Mouse (Mus musculus) 3T3-L1 (cell line): Measurements from ENCODE around the gene Notch3.
"Not testable (repeated sequence)": the region's sequence is repeated elsewhere in the genome, so short reads cannot be mapped to it uniquely, and the experiment has no call there.

Source experiments
- DNase-seq: peaks from one replicate; pipeline ENCODE4 v3.0.0-alpha.2; 2015; ENCODE audit warnings: low read depth, low spot score

The Notch3 gene

DNA sequence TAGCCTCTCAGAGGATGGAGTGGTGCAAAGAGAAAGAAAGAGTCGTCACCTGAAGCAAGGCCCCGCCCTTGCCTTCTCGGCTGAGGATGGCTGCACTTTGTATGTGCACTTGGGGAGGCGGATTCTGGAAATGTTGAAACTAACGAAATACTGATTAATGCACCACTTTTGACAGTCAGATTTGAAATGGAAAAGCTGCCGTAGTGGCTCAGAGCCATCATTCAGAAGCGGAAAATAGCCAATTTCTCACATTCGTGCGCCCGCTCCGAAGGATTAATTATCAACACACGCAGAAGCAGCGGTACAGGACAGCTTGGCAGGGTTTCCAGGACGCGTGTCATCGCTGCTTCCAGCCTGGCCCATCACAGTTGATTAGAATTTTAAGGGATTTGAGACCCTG, 47.5 kb downstream of the Notch3 start:
- no peak for DNase-seq

DNA sequence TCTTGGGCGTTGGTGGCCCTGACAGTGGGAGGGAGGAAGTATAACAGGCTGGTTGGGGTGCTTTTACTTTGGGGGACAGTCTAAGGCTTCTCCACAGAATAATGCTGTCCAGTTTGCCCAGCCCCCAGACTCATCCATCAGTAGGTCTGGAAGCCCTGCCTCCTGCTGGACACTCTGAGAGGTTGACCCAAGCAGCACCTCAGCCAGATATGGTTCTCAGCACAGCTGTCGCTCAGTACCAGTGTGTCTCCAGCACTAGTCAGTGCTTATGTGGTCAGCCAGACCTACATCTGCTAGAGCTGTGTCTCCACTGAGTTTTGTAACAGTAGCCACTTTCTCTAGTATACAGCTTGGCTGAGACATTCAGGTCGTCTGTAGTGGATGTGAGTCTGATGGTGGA, 48.2 kb downstream of the Notch3 start:
- peak; percentile 70 for DNase-seq

DNA sequence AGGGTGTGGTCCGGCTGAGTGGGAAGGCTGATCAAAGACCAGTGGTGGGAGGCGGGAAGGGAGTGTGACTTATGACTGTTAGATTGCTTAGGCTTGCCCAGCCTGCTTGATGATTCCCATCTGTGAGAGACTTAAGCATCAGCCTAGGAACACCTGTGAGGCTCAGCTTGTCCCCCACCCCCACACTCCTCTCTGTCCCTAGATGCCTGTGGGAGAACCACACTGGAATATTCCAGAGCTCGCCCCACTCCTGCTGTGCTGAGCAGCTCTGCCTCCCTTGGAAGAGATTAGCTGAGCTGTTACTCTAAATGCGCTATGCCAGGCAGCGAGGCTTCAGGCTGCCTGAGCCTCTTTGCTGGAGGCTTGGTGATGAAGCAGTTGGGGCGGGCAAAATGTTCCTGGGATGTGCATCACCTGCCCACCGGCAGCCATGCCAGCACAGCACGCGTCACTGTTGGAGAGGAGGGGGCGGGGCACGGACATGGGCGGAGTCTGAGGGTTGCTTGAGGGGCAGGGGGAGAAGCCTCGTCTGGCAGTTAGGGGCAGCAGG, 48.7 kb downstream of the Notch3 start:
- peak; percentile 86 for DNase-seq

DNA sequence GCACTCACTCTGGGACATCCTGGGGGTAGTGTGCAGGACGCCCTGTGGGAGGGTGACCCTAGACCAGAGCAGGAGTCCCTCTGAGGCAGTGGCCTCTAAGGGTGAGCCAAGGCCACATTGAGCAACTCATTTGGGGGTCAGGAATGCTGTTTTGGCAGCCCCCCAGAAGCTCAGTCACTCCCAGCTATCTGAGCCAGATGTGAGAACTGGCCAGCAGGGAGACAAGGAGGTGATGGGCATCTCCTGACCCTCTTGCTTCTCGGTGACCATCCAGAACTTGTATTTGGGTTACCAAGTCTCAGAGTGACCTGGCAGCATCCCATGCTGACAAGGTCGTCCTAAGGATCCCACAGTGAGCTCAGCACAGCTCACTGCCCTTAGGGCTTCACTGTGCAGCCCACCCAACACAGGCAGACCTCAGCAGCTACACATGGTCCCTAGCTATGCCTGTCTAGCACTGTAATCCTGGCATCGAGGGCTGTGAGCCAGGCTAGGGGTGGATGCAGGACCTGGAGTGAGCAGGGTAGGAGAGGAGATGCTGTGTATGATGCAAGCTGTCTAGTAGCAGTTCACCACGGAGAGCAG, 49.3 kb downstream of the Notch3 start:
- DNase-seq = peak; percentile 87

DNA sequence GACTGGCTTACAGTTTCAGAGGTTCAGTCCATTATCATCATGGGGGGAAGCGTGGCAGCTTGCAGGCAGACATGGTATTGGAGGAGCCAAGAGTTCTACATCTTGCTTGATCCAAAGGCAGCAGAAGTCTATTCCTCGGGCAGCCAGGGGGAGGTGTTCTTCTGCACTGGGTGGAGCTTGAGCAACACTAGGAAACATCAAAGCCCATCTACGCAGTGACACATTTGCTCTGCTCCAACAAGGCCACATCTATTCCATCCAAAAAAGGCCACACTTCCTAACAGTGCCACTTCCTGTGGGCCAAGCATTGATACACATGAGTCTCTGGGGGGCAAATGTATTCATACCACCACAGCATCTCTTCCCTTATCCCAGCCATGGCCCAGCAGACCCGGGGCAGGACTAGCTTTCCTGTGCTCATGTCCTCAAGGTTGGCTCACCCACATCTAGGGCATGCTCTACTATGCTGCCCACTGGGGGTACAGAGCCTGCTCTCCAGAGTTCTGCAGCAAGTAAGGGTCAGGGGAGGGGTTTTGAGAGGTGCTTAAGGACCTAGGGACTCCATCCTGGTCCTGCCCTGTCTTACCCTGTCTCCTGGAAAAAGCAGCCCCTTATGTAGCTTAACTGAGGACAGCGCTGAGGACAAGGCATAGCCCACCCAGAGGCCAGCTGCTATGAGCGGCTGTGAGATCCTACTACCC, 49.9 kb downstream of the Notch3 start:
- peak; percentile 16 for DNase-seq

DNA sequence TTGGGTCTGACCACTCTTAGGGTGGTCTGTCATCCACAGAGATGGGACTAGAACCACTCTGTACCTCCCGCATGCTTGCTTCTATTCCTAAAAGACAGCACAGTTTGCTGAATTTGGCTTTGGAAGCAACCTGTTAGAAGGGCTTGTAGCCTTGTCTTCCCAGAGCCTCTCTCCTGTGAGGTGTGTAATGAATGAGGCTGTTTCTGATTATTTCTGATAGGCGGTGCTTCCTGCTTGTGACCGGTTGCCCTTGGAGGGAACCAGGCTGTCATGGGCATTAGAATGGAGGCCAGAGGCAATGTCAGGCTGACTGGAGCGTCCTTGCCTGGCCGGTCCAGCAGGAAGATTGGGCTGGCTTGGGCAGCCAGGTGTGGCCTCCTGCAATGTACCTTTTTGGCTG, 52.2 kb downstream of the Notch3 start:
- not testable (repeated sequence) for DNase-seq

DNA sequence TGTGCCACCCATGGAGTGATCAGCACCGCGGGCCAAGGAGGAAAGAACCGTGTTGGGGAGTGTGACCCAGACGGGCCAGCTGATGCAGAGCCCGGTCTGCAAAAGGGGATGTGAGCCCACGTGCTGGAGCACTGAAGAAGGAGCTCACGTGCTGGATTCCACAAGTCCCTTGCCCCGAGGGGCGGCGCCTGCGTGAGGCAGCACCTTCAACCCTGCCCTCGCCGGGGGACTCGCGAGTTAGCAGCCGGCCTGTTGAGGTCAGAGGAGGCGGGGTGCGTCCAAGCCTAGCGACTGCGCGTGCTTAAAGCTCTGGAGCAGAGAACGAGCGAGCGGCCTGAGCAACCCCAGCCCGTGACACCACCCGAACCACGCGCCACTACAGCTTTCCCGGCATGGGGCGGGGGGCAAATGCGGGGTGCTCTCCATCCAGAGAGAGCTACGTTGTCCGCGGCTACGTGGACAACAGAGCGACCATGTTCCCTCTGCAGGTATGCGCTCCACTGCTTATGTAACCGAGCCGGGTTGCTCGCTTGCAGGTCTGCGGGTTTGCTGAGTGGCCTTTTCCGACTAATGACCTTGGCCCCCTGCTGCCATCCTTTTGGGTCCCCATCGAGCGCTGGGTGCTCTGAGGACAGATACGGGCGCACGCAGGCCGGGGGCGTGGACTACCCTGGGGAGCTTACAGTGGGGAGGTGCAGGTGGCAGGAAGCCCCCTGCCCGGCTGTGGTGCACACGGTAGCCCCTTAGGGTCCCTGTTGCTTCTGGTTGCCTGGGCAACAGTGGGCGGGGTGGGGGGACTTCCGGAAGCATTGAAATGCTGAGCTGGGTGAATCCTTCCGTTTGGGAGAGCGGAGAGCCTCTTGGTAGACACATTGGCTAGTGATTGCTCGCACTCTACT, 52.9 kb downstream of the Notch3 start:
- no peak for DNase-seq

DNA sequence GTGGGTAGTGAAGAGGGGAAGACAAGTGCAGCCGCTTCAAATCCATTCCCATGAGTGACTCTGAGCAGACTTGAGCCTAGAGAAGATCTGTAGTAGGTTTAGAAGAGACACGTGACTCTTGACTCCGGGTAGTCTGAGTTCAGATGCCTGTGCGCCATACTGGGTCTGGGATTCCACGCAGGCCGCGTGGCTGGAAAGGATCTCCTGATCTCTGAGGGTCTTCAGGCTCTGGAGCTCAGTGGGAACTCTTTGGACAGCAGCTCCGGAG, 53.5 kb downstream of the Notch3 start:
- DNase-seq = no peak

DNA sequence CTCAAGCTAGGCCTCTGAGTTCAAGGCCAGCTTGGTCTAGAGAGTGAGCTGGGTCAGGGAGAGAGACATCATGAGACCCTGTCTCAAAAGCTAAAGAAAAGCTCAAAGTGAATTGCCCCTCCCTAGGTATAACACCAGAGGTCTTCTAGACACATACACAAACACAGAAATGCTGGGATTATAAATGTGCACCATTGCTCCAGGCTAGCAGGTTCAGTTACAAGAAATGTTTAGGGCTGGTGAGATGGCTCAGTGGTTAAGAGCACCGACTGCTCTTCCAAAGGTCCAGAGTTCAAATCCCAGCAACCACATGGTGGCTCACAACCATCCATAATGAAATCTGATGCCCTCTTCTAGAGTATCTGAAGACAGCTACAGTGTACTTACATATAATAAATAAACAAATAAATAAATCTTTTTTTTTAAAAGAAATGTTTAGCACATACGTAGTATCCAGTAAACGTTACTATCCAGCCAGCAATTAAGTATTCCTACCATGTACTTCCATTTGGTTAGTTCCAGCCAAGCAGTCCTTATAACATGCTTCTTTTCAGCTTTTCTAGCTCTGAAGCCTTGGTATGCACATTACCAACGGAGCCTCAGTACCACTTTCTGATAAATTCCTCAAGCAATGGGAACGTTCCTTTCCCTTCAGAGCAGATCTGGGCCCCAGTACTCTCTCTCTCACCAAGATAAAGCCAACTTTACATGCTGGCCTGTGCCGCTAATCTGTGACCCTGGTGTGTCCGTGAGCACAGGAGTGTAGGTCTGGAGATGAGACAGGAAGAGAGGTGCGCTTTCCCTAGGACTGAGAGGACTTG, 54.0 kb downstream of the Notch3 start:
- DNase-seq = no peak

DNA sequence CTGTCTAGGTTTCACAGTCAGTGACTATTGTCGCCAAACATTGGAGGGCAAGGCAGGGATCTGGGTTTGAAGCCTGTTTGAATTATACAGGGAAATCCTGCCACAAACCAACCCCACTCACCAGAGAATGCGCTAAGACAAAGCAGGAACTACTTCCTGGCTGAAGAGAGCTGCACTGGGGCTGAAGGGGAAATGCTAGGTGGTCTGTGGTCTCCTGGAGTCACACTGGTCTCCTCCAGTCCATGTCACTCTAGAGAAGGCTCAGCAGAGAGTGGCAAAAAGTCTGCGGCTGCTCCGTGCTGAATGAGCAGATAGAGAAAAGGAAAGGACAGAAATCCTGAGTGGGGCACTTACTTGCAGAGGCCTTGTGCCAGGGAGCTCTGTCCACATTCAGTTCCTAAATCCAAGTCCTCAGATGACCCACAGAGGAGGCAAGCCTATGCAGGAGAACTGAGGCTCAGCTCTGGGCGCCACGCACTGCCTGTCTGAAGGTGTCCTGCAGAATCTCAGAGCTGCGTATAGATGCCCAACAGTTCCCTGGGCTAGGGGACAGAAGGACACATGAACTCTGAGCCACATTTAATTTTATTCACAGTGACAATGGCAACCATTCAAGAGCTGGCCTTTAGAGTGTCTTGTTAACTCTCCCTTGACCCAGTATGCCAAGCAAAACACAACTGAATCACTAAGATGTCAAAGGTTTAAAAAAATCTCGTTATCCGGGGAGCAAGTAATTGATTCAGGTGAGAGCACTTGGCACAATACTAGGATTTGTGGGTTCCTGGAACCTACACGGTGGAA, 55.5 kb downstream of the Notch3 start:
- DNase-seq = no peak

DNA sequence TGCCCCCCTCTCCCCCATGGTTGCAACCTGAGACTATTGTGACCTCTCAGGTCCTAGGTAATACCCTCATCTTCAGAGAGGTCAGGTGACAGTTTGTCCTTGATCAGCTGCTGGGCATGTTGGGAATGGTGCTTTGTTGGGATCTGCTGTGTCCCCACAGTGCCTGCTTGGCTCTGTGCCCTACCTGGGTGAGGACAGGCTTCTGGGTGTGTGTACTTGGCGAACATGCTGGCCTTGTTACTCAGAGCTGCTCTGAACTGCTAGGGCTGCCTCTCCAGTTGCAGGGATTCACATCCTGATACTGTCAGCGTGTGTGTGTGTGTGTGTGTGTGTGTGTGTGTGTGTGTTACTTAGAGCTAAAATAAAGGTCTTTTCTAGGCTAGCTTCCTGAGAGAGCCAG, 56.2 kb downstream of the Notch3 start:
- peak; percentile 74 for DNase-seq

DNA sequence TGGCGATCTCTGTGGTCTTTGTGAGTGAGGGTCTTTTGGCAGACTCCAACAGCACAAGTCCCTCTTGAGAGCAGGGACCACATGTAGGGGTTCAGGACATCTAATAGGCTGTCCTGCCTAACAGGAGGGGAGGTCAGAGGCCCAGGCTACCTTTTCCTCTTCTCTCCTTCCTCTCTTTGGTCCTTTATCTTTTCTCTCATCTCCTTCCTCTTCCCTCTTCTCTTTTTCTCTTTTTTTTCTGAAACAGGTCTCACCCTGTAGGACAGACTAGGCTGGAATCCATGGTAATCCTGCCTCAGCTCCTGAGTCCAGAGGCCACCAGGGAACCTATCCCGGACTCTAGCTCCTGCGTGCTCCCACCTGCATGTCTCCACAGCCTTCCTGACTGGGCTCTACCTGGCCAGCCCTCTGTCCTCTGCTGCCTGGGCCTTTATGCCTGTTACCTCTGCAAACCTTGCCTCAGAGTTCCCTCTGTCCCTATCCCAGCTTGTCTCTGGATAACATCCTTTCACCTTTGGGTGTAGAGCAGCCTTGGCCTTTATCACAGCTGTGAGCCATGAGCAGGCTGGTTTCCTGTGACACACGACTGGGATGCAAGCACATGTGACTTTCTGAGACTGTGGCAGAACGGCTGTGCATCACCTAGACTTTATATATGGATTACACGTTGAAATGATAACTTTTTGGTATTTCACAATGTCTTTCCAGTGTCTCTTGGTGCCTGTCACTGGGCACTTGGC, 57.3 kb downstream of the Notch3 start:
- no peak for DNase-seq

DNA sequence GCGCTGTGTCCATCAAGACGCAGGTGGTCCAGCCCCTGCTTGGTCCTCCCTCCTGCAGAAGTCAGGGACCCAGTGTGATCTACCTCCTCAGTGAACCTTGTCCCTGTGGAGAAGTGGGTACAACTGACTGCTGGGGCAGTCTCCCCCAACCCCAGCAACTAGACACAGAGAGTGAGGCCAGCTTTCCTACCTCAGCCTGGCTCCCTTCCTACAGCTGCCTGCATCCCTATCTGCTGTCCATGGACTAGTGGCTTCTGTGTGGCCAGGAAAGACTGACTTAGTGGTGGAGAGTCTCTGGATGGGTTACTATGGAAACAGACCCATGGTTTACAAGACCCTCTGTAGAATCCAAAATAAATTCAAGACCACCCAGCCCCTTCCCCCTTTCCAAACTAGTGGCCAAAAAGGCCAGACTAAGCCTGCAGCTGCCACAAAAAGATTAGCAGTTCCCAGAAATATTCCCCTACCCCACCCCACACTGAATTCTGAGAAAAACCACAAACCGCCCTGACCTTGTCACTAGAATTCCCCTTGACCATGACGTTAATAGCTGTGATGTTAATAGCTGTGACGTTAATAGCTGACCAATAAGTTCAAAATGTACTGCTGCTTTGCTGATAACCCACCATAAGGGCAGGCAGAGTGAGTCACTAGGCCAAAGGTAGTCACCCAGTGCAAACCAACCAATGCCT, 58.2 kb downstream of the Notch3 start:
- peak; percentile 71 for DNase-seq

DNA sequence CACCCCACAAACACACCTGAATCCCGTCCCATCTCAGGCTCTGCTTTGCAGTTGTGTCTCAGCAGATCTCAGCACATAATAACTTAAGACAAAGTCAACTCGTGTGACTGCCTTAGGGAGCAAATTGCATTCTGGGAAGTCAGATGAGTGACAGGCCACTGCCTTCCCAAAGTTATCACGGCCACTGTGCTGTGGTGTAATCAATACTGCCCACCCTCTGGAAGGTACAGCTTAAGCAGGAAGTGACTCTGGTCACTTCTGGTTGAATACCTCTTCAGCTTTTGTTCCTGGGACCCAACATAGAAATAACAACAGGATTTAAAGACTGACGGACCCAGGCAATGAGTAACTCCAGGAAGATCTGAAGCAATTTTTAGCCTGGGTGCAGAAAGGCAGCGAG, 58.8 kb downstream of the Notch3 start:
- DNase-seq = no peak

DNA sequence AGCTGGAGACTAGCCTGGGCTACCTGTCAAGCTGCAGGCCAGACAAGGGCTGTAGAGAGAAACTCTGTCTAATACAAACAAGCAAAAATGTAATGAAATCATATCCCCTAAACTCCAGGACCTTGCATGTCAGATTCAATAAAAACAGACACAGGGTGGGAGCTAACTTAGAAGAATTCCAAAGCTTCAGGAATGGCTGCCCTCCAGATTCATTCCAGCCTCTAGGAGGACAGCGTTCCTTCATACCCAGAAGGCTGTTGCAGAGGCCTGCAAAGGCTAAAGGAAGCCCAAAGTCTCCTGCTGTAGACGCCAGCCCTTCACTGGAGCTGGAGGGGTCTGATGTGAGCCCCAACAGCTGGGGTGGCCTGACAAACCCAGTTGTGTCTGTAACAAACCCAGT, 60.3 kb downstream of the Notch3 start:
- no peak for DNase-seq

DNA sequence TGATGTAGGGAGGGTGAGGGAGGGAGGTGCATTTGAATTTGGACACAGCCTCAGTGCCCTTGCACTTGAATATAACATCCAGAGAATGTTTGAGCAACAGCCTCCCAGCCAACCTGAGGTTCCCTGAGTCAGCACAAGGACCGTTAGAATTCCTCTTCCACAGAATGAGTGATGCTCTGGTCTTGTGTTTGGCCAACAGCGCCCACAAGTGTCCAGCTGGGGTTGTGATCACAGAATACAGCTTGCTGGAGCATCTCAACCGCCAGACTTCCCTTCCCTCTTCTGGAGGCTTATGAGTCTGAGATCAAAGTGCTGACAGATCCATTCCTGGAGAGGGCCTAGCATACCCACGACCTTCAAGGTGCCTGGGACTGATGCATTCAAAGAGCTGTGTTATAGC, 63.6 kb downstream of the Notch3 start:
- DNase-seq = peak; percentile 53

DNA sequence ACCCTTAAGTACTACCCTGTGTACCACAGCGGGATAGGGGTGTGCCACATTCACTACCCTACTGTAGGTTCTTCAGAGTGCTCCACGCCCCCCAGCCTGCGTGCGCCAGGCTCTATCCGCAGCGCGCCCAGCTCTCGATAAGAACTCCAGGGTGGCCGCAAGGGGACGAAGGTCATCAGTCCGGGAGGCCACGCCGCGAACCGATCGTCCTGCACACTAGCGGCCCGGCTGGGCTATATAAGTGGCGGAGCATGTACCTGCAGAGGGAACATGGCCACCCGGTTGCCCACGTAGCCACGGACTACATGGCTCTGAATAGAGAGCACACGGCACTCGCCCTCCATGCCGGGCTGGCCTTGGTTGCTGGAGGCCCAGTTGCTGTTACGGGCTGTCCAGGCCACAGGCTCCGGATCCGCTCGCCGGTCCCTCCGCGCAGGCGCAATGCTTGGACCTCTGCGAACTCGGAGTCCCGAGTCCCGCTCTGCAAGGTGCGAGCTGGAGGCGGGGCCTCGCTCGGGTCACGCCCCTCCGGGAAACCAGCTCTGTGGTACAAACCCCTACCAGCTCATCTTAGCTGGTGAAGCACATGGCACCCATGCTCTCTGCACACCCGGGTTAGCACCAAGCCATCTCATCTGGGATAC, 66.6 kb downstream of the Notch3 start:
- DNase-seq = no peak

DNA sequence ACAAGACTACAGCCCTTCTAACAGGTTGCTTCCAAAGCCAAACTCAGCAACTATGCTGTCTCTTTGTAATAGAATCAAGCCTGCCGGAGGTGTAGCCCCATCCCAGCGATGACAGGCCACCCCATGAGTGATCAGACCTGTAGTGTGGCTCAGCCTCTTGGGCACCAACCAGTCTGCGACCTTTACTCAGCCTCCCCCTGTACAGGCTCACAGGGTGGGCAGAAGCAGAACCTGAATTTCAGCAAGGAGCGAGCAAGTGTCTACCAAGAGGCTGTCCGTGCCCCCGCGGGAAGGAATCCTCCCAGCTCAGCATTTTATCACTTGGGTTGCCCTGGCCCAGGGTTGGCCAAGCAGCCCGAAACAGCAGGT, 67.1 kb downstream of the Notch3 start:
- no peak for DNase-seq

DNA sequence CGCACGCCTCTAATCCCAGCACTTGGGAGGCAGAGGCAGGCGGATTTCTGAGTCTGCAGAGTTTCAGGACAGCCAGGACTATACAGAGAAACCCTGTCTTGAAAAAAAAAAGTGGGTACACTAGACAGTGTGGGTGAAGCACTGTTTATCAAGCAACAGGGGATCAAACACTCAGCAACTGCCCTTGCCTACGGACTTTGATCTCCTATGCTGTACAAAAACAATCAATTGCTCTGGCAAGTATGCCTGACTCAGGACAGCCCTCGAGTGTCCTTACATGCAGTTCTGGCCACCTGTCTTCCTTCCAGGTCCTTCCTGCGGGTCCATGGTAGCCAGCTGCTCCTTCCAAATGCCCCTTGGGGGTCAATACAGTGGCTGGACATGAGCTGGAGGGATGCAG, 67.7 kb downstream of the Notch3 start:
- not testable (repeated sequence) for DNase-seq
